Mouse (Mus musculus) hindbrain, embryonic 14.5 days (tissue): ENCODE data around the gene Hoxa5. TPM values are rescaled to one million over a fixed set of nuclear protein-coding genes. Genes with fewer than 3 reads are reported as not detected.

ENCODE experiments used
- ATAC-seq: fragments of 200-750 bp; cut with Nextera tagmentation; 2 replicates; pipeline ENCODE4 v1.8.0; 2017; ENCODE audit warnings: moderate number of reproducible peaks, mild to moderate bottlenecking, moderate TSS enrichment, moderate library complexity; ENCODE audit not compliant: low FRiP score
- DNase-seq: peaks from one replicate; pipeline ENCODE4 v3.0.0-alpha.2; 2015; ENCODE audit warnings: low spot score
- H3K27ac ChIP-seq: fragments of 300-500 bp; sonication (generic); 2 replicates; pipeline ENCODE4 v1.5.1; 2014; ENCODE audit warnings: mild to moderate bottlenecking, moderate library complexity
- H3K27me3 ChIP-seq: fragments of 300-500 bp; sonication (generic); 2 replicates; pipeline ENCODE4 v1.6.1; 2014; ENCODE audit warnings: mild to moderate bottlenecking, low read length, mixed read lengths; ENCODE audit not compliant: control insufficient read depth, insufficient read depth
- H3K36me3 ChIP-seq: fragments of 300-500 bp; sonication (generic); replicated peaks from 2 replicates; pipeline ENCODE4 v1.6.1; 2014; ENCODE audit not compliant: control insufficient read depth, insufficient read depth
- H3K4me1 ChIP-seq: fragments of 300-500 bp; sonication (generic); replicated peaks from 2 replicates; pipeline ENCODE4 v1.6.1; 2014; ENCODE audit warnings: antibody characterized with exemption, low read length, mixed read lengths; ENCODE audit not compliant: control insufficient read depth, insufficient read depth
- H3K4me2 ChIP-seq: fragments of 300-500 bp; sonication (generic); replicated peaks from 2 replicates; pipeline ENCODE4 v1.6.1; 2014; ENCODE audit warnings: mild to moderate bottlenecking, moderate library complexity
- H3K4me3 ChIP-seq: fragments of 300-500 bp; sonication (generic); replicated peaks from 2 replicates; pipeline ENCODE4 v1.5.1; 2014; ENCODE audit warnings: mild to moderate bottlenecking, low read length
- H3K9ac ChIP-seq: fragments of 300-500 bp; sonication (generic); 2 replicates; pipeline ENCODE4 v1.6.1; 2014
- H3K9me3 ChIP-seq: fragments of 300-500 bp; sonication (generic); 2 replicates; pipeline ENCODE4 v1.6.1; 2016; ENCODE audit warnings: low read length; ENCODE audit not compliant: control insufficient read depth
- WGBS: fragments of 180-500 bp; shearing (Covaris S2); extraction: QIAGEN DNeasy Blood & Tissue Kit; methylation state at CpG from one replicate; pipeline ENCODE4 v1.1.7; 2014; 5-methylcytosine and 5-hydroxymethylcytosine counted together
- polyA plus RNA-seq: library from polyadenylated mRNA; unstranded; fragments of >200 nt; fragmentation: Nextera tagmentation; extraction: Ambion mirVana; gene quantifications from 2 replicates; pipeline ENCODE4 v1.2.1, GENCODE M21; 2014

Gene Hoxa5
- polyA plus RNA-seq, 1 experiment from 2014 or later = 180 TPM

GRCm38 (mm10) chr6:52233546-52234427 is 29.4 kb upstream of the Hoxa5 start:
- H3K4me2 ChIP-seq = no peak overlapping the region

GRCm38 (mm10) chr6:52232984-52233545 is 28.7 kb upstream of the Hoxa5 start:
- H3K9ac ChIP-seq = no peak overlapping the region
- peaks cover 97% of the 10 kb centered on the region for H3K27me3 ChIP-seq
- WGBS = 2% methylated on average over 23 of the region's 23 CpGs
- no peaks in the 10 kb centered on the region for H3K4me1 ChIP-seq
- H3K4me3 ChIP-seq = no peak overlapping the region
- no peak for DNase-seq
- no peaks in the 10 kb centered on the region for H3K36me3 ChIP-seq
- H3K4me2 ChIP-seq = no peak overlapping the region
- no peak for ATAC-seq
- no peak overlapping the region for H3K27ac ChIP-seq
- no peaks in the 10 kb centered on the region for H3K9me3 ChIP-seq

More at GRCm38 (mm10) chr6:52233546-52234427, 29.4 kb upstream of the Hoxa5 start:
- DNase-seq (no peak), ATAC-seq (no peak)
- no peaks in the 10 kb centered on the region for H3K9me3 ChIP-seq
- no peak overlapping the region for H3K27ac ChIP-seq
- H3K9ac ChIP-seq = no peak overlapping the region
- no peak overlapping the region for H3K4me3 ChIP-seq
- WGBS = 1% methylated on average over 68 of the region's 70 CpGs
- H3K36me3 ChIP-seq = no peaks in the 10 kb centered on the region
- H3K27me3 ChIP-seq = peaks cover 98% of the 10 kb centered on the region
- no peaks in the 10 kb centered on the region for H3K4me1 ChIP-seq

- no peak overlapping the region for H3K4me3 ChIP-seq
- no peaks in the 10 kb centered on the region for H3K36me3 ChIP-seq
- no peak overlapping the region for H3K4me2 ChIP-seq
- WGBS = 1% methylated on average over 18 of the region's 18 CpGs
- DNase-seq = no peak
- no peak overlapping the region for H3K9ac ChIP-seq
- ATAC-seq = no peak
- H3K27me3 ChIP-seq = peaks cover 97% of the 10 kb centered on the region
- no peak overlapping the region for H3K27ac ChIP-seq
- no peaks in the 10 kb centered on the region for H3K9me3 ChIP-seq
- H3K4me1 ChIP-seq = no peaks in the 10 kb centered on the region
These were observed 28.2 kb upstream of the Hoxa5 start for GRCm38 (mm10) chr6:52232568-52232965.

- Histone ChIP-seq H3K27me3 (peaks cover 97% of the 10 kb centered on the region), H3K9me3 (no peaks in the 10 kb centered on the region), H3K9ac (no peak overlapping the region), H3K27ac (no peak overlapping the region), H3K4me3 (no peak overlapping the region), H3K4me1 (no peaks in the 10 kb centered on the region), H3K4me2 (no peak overlapping the region), H3K36me3 (no peaks in the 10 kb centered on the region)
- 2% methylated on average over 18 of the region's 18 CpGs for WGBS
- no peak for ATAC-seq
- DNase-seq = no peak
These were observed 27.6 kb upstream of the Hoxa5 start for GRCm38 (mm10) chr6:52231885-52232567.

- under 1% methylated on average over 29 of the region's 36 CpGs for WGBS
- DNase-seq = no peak
- peaks cover 97% of the 10 kb centered on the region for H3K27me3 ChIP-seq
- no peaks in the 10 kb centered on the region for H3K4me1 ChIP-seq
- ATAC-seq = no peak
- H3K4me3 ChIP-seq = no peak within 1 kb of the TSS
- no peak within 1 kb of the TSS for H3K4me2 ChIP-seq
- H3K36me3 ChIP-seq = no peaks in the 10 kb centered on the region
- no peak within 1 kb of the TSS for H3K27ac ChIP-seq
- no peak within 1 kb of the TSS for H3K9ac ChIP-seq
- no peaks in the 10 kb centered on the region for H3K9me3 ChIP-seq
These were observed 26.3 kb upstream of the Hoxa5 start, which contains the start of gene Hoxa9 for GRCm38 (mm10) chr6:52230516-52231165. Gene Hoxa9 (minus strand): TSS chr6:52231089.

GRCm38 (mm10) chr6:52229558-52230416 is 25.4 kb upstream of the Hoxa5 start:
- Histone ChIP-seq H3K4me1 (no peaks in the 10 kb centered on the region), H3K27ac (no peak overlapping the region), H3K27me3 (peaks cover 97% of the 10 kb centered on the region), H3K36me3 (no peaks in the 10 kb centered on the region), H3K9ac (no peak overlapping the region), H3K4me3 (no peak overlapping the region), H3K4me2 (no peak overlapping the region), H3K9me3 (no peaks in the 10 kb centered on the region)
- DNase-seq (no peak), ATAC-seq (no peak)
- WGBS = 2% methylated on average over 43 of the region's 44 CpGs

- Histone ChIP-seq H3K27ac (no peak overlapping the region), H3K9me3 (no peaks in the 10 kb centered on the region), H3K4me3 (no peak overlapping the region), H3K27me3 (peaks cover 97% of the 10 kb centered on the region), H3K36me3 (no peaks in the 10 kb centered on the region), H3K4me1 (no peaks in the 10 kb centered on the region), H3K4me2 (no peak overlapping the region), H3K9ac (no peak overlapping the region)
- DNase-seq (no peak), ATAC-seq (no peak)
- under 1% methylated on average over 38 of the region's 38 CpGs for WGBS
These were observed 24.4 kb upstream of the Hoxa5 start for GRCm38 (mm10) chr6:52228475-52229465.
